Mouse (Mus musculus) C3H10T1/2 (cell line): ENCODE data around the gene Ifngr1. TPM values are rescaled to one million over a fixed set of nuclear protein-coding genes. Genes with fewer than 3 reads are reported as not detected.

Experiments
- polyA plus RNA-seq, 2 experiments: library from polyadenylated mRNA; unstranded; fragments of >200 nt; fragmentation: generic; extraction: Trizol; gene quantifications; one replicate each; pipeline ENCODE4 v1.2.1; 2012; ENCODE audit warnings: missing spikeins in 2 of 2

Gene Ifngr1
- polyA plus RNA-seq: 10 to 100 TPM in 1 of 2 experiments, 1 to 10 TPM in 1; 4.4 to 30.0 TPM

DNA sequence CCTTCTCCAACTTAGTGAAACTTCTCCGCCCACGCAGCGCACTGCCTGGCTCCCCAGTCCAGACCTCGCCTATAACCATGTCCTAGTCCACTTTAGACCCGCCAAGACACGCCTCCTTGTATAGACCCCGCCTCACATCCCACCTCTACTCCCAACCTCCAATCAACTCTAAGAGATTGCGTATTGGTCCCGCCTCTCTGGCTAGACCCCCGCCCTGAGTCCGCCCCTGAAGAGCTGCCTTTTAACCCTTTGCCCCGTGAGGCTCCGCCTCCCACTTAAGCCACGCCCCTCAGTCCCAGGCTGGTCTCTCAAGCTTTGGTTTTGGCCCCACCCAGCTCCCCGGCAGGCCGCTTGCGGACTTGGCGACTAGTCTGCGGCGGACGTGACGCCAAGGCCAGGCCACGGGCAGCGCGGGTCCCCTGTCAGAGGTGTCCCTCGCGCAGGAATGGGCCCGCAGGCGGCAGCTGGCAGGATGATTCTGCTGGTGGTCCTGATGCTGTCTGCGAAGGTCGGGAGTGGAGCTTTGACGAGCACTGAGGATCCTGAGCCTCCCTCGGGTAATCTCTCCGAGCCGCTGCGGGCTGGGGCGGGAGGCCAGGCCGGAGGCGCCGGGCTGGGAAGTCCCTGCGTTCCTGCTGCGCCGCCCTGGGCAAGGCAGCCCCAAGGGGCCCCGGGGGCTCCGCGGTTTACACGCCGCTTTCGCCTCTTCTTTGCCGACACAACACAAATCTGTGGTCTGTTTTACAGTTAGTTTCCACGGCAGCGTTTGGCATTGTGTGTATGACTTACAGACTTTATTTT is at the start of gene Ifngr1:
Gene Ifngr1 (plus strand): TSS at position 309 of the 801 bp plus-strand sequence.

DNA sequence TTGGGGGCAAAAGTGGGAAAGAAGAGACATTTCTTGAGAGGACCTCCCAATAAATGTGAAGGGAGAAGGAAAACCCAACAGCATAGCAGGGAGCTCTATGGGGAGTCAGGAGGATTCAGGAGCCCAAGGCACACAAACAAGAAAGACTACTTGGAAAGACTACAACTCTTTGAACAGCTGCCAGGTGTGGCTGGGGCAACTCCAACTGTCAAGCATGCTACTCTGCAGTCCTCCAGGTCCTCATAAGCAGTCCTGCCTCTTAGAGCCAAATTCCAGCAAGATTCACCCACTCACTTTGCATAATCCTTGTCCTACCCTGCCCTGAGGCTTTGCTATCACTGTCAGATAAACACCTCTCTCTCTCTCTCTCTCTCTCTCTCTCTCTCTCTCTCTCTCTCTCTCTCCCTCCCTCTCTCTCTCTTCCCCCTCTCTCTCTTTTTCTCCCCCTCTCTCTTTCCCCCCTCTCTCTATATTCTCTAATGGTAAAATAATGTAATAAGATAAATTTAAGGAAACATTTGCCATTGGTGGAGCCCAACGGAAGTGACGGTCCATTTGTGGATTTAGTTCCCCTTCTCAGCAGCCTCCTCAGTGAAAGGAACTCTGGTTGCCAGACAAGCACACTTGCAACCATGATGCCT is 29.8 kb downstream of the Ifngr1 start, which contains the start of gene Il22ra2:
Gene Il22ra2 (plus strand): TSS at position 591 of the 641 bp plus-strand sequence.

Other genes with a start within 250 kb of the Ifngr1 start
- gene Olig3, start 235.4 kb upstream of the Ifngr1 start, polyA plus RNA-seq: not detected
- gene Il22ra2, start 30.0 kb downstream of the Ifngr1 start, polyA plus RNA-seq: not detected
- gene Il20ra, start 120.6 kb downstream of the Ifngr1 start, polyA plus RNA-seq: not detected